Mouse (Mus musculus) hindbrain, embryonic 14.5 days (tissue): ENCODE measurements at regions not wholly inside any gene's neighbourhood (a gene's known extent, or its start where the extent isn't known, plus 50 kb on each side); places are given as distances from the start of the nearest gene placed in this dataset.
A peak's percentile ranks its signal among the peaks of the same experiment; 100 is the strongest.

Experiments
- ATAC-seq: fragments of 200-750 bp; cut with Nextera tagmentation; 2 replicates; pipeline ENCODE4 v1.8.0; 2017; ENCODE audit warnings: moderate number of reproducible peaks, mild to moderate bottlenecking, moderate TSS enrichment, moderate library complexity; ENCODE audit not compliant: low FRiP score
- DNase-seq: peaks from one replicate; pipeline ENCODE4 v3.0.0-alpha.2; 2015; ENCODE audit warnings: low spot score
- H3K27ac ChIP-seq: fragments of 300-500 bp; sonication (generic); 2 replicates; pipeline ENCODE4 v1.5.1; 2014; ENCODE audit warnings: mild to moderate bottlenecking, moderate library complexity
- H3K27me3 ChIP-seq: fragments of 300-500 bp; sonication (generic); 2 replicates; pipeline ENCODE4 v1.6.1; 2014; ENCODE audit warnings: mild to moderate bottlenecking, low read length, mixed read lengths; ENCODE audit not compliant: control insufficient read depth, insufficient read depth
- H3K36me3 ChIP-seq: fragments of 300-500 bp; sonication (generic); replicated peaks from 2 replicates; pipeline ENCODE4 v1.6.1; 2014; ENCODE audit not compliant: control insufficient read depth, insufficient read depth
- H3K4me1 ChIP-seq: fragments of 300-500 bp; sonication (generic); replicated peaks from 2 replicates; pipeline ENCODE4 v1.6.1; 2014; ENCODE audit warnings: antibody characterized with exemption, low read length, mixed read lengths; ENCODE audit not compliant: control insufficient read depth, insufficient read depth
- H3K4me2 ChIP-seq: fragments of 300-500 bp; sonication (generic); replicated peaks from 2 replicates; pipeline ENCODE4 v1.6.1; 2014; ENCODE audit warnings: mild to moderate bottlenecking, moderate library complexity
- H3K4me3 ChIP-seq: fragments of 300-500 bp; sonication (generic); replicated peaks from 2 replicates; pipeline ENCODE4 v1.5.1; 2014; ENCODE audit warnings: mild to moderate bottlenecking, low read length
- H3K9ac ChIP-seq: fragments of 300-500 bp; sonication (generic); 2 replicates; pipeline ENCODE4 v1.6.1; 2014
- H3K9me3 ChIP-seq: fragments of 300-500 bp; sonication (generic); 2 replicates; pipeline ENCODE4 v1.6.1; 2016; ENCODE audit warnings: low read length; ENCODE audit not compliant: control insufficient read depth
- WGBS: fragments of 180-500 bp; shearing (Covaris S2); extraction: QIAGEN DNeasy Blood & Tissue Kit; methylation state at CpG from one replicate; pipeline ENCODE4 v1.1.7; 2014; 5-methylcytosine and 5-hydroxymethylcytosine counted together

- Histone ChIP-seq H3K4me2 (no peak overlapping the region), H3K4me1 (peaks cover 20% of the 10 kb centered on the region), H3K36me3 (no peaks in the 10 kb centered on the region), H3K9ac (0 out of 2 replicates have a peak overlapping the region, but pooled peaks have one; percentile 11), H3K27me3 (no peaks in the 10 kb centered on the region), H3K27ac (no peak overlapping the region), H3K9me3 (no peaks in the 10 kb centered on the region), H3K4me3 (no peak overlapping the region)
- ATAC-seq (no peak), DNase-seq (no peak)
- 81% methylated on average over 8 of the region's 8 CpGs for WGBS
Measured at GRCm38 (mm10) chr14:25137312-25137711, 321.7 kb upstream of the Zmiz1 start.

- Histone ChIP-seq H3K4me3 (no peak overlapping the region), H3K9me3 (no peaks in the 10 kb centered on the region), H3K36me3 (no peaks in the 10 kb centered on the region), H3K27ac (no peak overlapping the region), H3K4me2 (no peak overlapping the region), H3K4me1 (peaks cover 21% of the 10 kb centered on the region), H3K27me3 (no peaks in the 10 kb centered on the region), H3K9ac (no peak overlapping the region)
- no peak for ATAC-seq
- no peak for DNase-seq
- WGBS = 54% methylated on average over 3 of the region's 3 CpGs
Measured at GRCm38 (mm10) chr14:25138485-25138884, 320.5 kb upstream of the Zmiz1 start.

DNA sequence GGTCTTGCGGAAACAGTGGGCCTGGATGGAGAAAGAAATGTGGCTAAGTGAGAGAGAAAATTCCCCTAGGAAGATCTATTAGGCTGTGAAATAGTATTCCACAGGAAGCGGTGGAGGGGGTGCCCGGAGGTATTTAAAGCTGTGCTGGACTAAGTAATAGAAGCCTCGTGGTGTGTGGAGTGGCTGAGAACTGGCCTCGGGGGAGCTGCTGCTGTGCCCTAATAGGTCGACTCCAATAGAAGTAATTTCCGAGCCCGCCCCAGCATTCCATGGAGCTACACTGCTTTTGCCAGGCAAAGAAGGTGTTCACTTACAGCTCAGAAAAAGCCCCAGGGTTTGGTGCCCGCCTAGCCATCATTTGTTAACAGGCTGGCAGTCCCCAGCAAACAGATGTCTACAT lies 317.1 kb upstream of the Zmiz1 start:
- Histone ChIP-seq H3K27ac (0 out of 2 replicates have a peak overlapping the region, but pooled peaks have one; percentile 10), H3K9ac (no peak overlapping the region), H3K27me3 (no peaks in the 10 kb centered on the region), H3K36me3 (no peaks in the 10 kb centered on the region), H3K4me2 (no peak overlapping the region), H3K4me3 (no peak overlapping the region), H3K4me1 (peaks cover 16% of the 10 kb centered on the region), H3K9me3 (no peaks in the 10 kb centered on the region)
- ATAC-seq = no peak
- 42% methylated on average over 9 of the region's 9 CpGs for WGBS
- DNase-seq = no peak

GRCm38 (mm10) chr14:25143051-25143450 lies 315.9 kb upstream of the Zmiz1 start:
- 85% methylated on average over 4 of the region's 4 CpGs for WGBS
- no peak for ATAC-seq
- Histone ChIP-seq H3K4me3 (no peak overlapping the region), H3K36me3 (no peaks in the 10 kb centered on the region), H3K9ac (no peak overlapping the region), H3K27ac (no peak overlapping the region), H3K4me1 (peaks cover 11% of the 10 kb centered on the region), H3K4me2 (no peak overlapping the region), H3K27me3 (no peaks in the 10 kb centered on the region), H3K9me3 (no peaks in the 10 kb centered on the region)
- DNase-seq = no peak

- ATAC-seq (no peak), DNase-seq (no peak)
- Histone ChIP-seq H3K27me3 (no peaks in the 10 kb centered on the region), H3K9ac (no peak overlapping the region), H3K4me2 (no peak overlapping the region), H3K27ac (no peak overlapping the region), H3K4me3 (no peak overlapping the region), H3K36me3 (no peaks in the 10 kb centered on the region), H3K9me3 (no peaks in the 10 kb centered on the region), H3K4me1 (no peaks in the 10 kb centered on the region)
- WGBS = 98% methylated on average over 2 of the region's 2 CpGs
Measured at GRCm38 (mm10) chr14:25147731-25148130, 311.3 kb upstream of the Zmiz1 start.

DNA sequence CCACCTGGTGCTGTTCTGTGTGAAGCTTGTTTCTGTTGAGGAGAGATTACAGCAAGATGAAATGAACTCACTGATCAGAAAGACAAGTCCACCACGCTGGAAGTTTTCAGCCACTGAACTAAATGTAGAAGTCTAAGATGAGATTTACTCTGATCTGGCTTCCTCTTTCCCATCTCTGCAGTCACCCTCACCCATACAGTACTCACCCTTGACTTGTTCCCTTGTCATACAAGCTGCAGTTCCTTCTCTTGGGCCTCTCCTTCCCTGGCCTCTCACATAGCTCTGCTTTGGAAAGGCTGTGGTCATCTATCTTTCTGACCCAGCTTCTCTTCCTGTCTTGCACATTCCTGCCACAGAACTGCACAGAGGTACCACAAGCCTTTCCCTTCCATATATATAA lies 308.0 kb upstream of the Zmiz1 start:
- H3K4me1 ChIP-seq = peaks cover 9% of the 10 kb centered on the region; the same call in 1 of the 2 replicates
- ATAC-seq (no peak), DNase-seq (no peak)
- no peak overlapping the region for H3K9ac ChIP-seq
- 91% methylated on average over 1 of the region's 1 CpGs for WGBS
- H3K4me2 ChIP-seq = no peak overlapping the region
- no peaks in the 10 kb centered on the region for H3K36me3 ChIP-seq
- no peak overlapping the region for H3K27ac ChIP-seq
- no peak overlapping the region for H3K4me3 ChIP-seq
- H3K9me3 ChIP-seq = no peaks in the 10 kb centered on the region
- no peaks in the 10 kb centered on the region for H3K27me3 ChIP-seq

DNA sequence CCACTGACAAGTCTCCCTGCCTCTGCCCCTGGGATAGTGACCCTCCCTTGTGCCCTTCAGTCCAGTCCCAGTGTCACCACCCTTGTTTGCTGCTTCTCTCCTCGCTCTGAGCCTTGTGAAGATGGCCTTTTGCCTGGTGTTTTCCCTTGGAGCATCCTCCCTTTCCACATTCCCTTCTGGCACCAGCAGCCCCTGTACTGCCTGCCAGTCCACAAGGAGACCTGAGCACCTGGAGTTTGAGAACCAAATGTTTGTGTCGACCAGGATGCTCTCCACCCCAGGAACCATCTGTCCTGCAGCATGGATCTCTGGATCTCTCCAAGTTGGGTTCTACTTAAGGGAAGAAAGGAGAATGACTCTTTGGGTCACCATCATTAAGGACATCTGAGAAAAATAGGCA lies 307.5 kb upstream of the Zmiz1 start:
- 79% methylated on average over 2 of the region's 2 CpGs for WGBS
- Histone ChIP-seq H3K36me3 (no peaks in the 10 kb centered on the region), H3K4me2 (no peak overlapping the region), H3K4me3 (no peak overlapping the region), H3K4me1 (peaks cover 14% of the 10 kb centered on the region; the same call in 1 of the 2 replicates), H3K9me3 (no peaks in the 10 kb centered on the region), H3K27ac (no peak overlapping the region), H3K9ac (no peak overlapping the region), H3K27me3 (no peaks in the 10 kb centered on the region)
- DNase-seq = no peak
- ATAC-seq = no peak

DNA sequence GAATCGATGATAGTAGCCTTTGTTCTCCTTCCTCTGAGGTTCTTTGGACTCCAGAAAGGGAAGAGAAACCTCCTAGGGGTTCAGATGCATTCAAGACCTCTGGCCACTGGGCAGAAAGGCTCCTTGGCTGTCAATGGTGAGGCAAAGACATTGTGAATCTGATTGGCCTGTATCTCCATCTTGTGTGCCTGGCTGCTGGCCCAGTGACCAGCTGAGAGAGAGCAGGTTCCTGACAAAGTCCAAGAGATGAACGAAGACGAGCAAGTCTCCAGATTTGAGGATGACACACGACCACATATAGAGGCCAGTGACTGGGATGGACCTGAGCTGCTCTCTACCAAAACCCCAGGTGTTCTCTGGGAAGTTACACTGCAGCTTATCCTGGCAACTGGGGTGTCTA lies 305.4 kb upstream of the Zmiz1 start:
- Histone ChIP-seq H3K4me3 (no peak overlapping the region), H3K36me3 (no peaks in the 10 kb centered on the region), H3K4me1 (peaks cover 14% of the 10 kb centered on the region; the same call in 1 of the 2 replicates), H3K4me2 (no peak overlapping the region), H3K9me3 (no peaks in the 10 kb centered on the region), H3K27ac (no peak overlapping the region), H3K9ac (no peak overlapping the region), H3K27me3 (no peaks in the 10 kb centered on the region)
- DNase-seq (no peak), ATAC-seq (no peak)
- WGBS = 65% methylated on average over 4 of the region's 4 CpGs

DNA sequence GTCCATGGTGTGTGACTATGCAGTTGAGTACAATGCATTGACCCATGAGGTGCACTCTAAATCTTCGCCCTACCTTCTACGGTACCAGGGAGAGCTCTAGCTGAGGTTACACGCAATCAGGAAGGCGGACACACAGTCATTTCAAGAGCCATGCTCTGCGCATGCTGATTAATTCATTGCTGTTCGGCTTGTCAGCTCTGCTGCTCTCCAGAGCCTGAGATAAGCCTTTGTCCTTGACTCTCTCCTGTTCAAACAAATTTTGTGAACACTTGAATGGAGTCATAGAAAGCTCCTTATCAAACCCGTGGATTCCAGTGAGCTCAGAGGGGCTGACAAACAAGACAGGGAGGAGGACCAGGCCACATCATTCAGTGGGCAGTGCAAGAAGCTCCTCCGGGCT lies 304.8 kb upstream of the Zmiz1 start:
- Histone ChIP-seq H3K27me3 (no peaks in the 10 kb centered on the region), H3K9ac (no peak overlapping the region), H3K4me3 (no peak overlapping the region), H3K27ac (no peak overlapping the region), H3K4me1 (peaks cover 14% of the 10 kb centered on the region; the same call in 1 of the 2 replicates), H3K9me3 (no peaks in the 10 kb centered on the region), H3K36me3 (no peaks in the 10 kb centered on the region), H3K4me2 (no peak overlapping the region)
- DNase-seq = no peak
- ATAC-seq = no peak
- WGBS = 69% methylated on average over 8 of the region's 8 CpGs
